Comparison of ENCODE assay signal across 14 mouse cellular contexts in the genomic region with DNA sequence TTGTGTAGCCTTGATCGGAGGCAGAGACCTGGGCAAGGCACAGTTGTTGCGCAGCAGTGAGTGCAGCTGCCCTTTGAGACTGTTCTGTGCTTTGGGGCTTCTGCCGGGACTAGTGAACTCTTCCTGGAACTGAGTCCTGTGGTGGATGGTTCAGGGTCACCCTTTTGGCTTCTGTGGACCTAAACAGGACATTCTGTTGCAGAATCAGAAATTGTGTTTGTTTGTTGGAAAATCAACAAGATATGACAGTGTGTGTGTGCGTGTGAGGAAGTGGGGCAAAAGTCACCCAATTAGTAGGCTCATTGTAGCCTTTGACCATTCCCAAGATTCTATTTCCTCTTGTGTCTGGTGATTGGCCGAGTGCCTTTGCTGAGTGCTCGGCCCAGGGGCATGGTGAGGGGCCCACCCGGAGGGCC. TPM values are rescaled to one million over a fixed set of nuclear protein-coding genes. Genes with fewer than 3 reads are reported as not detected.
DNase-seq lines count a peak whose midpoint lies in the region; ATAC-seq and TF ChIP-seq lines count a peak whose summit lies in the region.
"Had no signal": no experiment of that assay in that cellular context is flagged by ENCODE, and none has a peak within 500 bp of the region (broad histone marks: within the 10 kb centered on the region; RNA-seq: fewer than 3 reads in every experiment).

No protein-coding gene starts in this region.

- no peak for TF ChIP-seq POLR2A in testis, adult 2 months (IDR thresholded peaks at IDR 0.05; ENCODE audit: control insufficient read depth, low read depth, low read length)

- WGBS in kidney, embryonic 14.5 days: 70% methylated on average over 7 of the region's 7 CpGs
- WGBS in liver, embryonic 14.5 days (ENCODE audit: insufficient replicate concordance): 60% methylated on average over 7 of the region's 7 CpGs

- no peak overlapping the region for H3K27ac ChIP-seq in kidney, embryonic 14.5 days (ENCODE audit: low read depth, low read length)
- peak overlapping the region; percentile 9; the same call in 1 of the 2 replicates for H3K27ac ChIP-seq in testis, adult 2 months (ENCODE audit: control insufficient read depth, insufficient read depth, low read depth, low read length)
- no peak overlapping the region for H3K27ac ChIP-seq in liver, embryonic 14.5 days
- H3K27ac ChIP-seq: hindbrain, embryonic 10.5 days; midbrain, embryonic 13.5 days had no signal

- no peak for TF ChIP-seq CTCF in testis, adult 2 months (IDR thresholded peaks at IDR 0.05; ENCODE audit: control insufficient read depth, insufficient read depth, insufficient replicate concordance, low read depth, low read length)
- no peak for TF ChIP-seq CTCF in liver, embryonic 14.5 days (IDR thresholded peaks at IDR 0.05; ENCODE audit: low read depth)

- DNase-seq in kidney, adult 11 months: peak; percentile 56
- DNase-seq in testis, postnatal 14 days (ENCODE audit: low spot score): no peak
- no peak for DNase-seq in liver, embryonic 14.5 days (ENCODE audit: low read depth in 3 of 3, low spot score in 3 of 3)
- DNase-seq in embryo, embryonic 10.5 days (ENCODE audit: low spot score): no peak
- no peak for DNase-seq in thymus, postnatal 36 days
- DNase-seq: cerebellum, adult 9-10 months; lung, postnatal 10 days had no signal

- H3K4me1 ChIP-seq in kidney, embryonic 14.5 days (ENCODE audit: control insufficient read depth, insufficient read depth, low read length): no peaks in the 10 kb centered on the region
- H3K4me1 ChIP-seq in testis, adult 2 months (ENCODE audit: control insufficient read depth, insufficient read depth, low read length): 0 out of 2 replicates have a peak, but pooled peaks cover 2% of the 10 kb centered on the region
- H3K4me1 ChIP-seq in liver, embryonic 14.5 days (replicated peaks; ENCODE audit: control insufficient read depth in 2 of 2, insufficient read depth in 2 of 2, low read length in 1 of 2): peaks cover 0 to 7% of the 10 kb centered on the region in 2 experiments; a peak in 2 of 4 replicates

- H3K4me2 ChIP-seq in kidney, embryonic 14.5 days (replicated peaks; ENCODE audit: low read depth, low read length): no peak overlapping the region
- H3K4me2 ChIP-seq in liver, embryonic 14.5 days (ENCODE audit: low read depth): no peak overlapping the region
- H3K4me2 ChIP-seq: midbrain, embryonic 13.5 days had no signal

- no peaks in the 10 kb centered on the region for H3K36me3 ChIP-seq in kidney, embryonic 14.5 days (ENCODE audit: control insufficient read depth, insufficient read depth, low read length)
- H3K36me3 ChIP-seq in testis, adult 2 months (ENCODE audit: control insufficient read depth, insufficient read depth, low read length): no peaks in the 10 kb centered on the region
- no peaks in the 10 kb centered on the region for H3K36me3 ChIP-seq in liver, embryonic 14.5 days (replicated peaks; ENCODE audit: control insufficient read depth, insufficient read depth, low read depth)
- H3K36me3 ChIP-seq: G1E; hindbrain, embryonic 10.5 days; midbrain, embryonic 13.5 days had no signal

- H3K4me3 ChIP-seq in kidney, embryonic 14.5 days (ENCODE audit: low read length): no peak overlapping the region
- no peak overlapping the region for H3K4me3 ChIP-seq in testis, adult 2 months (ENCODE audit: control insufficient read depth, low read depth, low read length)
- H3K4me3 ChIP-seq in liver, embryonic 14.5 days (ENCODE audit: insufficient read depth in 1 of 2, low read depth in 2 of 2, low read length in 2 of 2): no peak overlapping the region
- H3K4me3 ChIP-seq: erythroblast, embryonic 14.5 days; hindbrain, embryonic 10.5 days; midbrain, embryonic 13.5 days had no signal

- no peak for TF ChIP-seq EP300 in liver, embryonic 14.5 days (IDR thresholded peaks at IDR 0.05; ENCODE audit: low read depth)

- H3K9ac ChIP-seq in kidney, embryonic 14.5 days (ENCODE audit: low read depth, low read length): no peak overlapping the region
- no peak overlapping the region for H3K9ac ChIP-seq in liver, embryonic 14.5 days (replicated peaks)
- H3K9ac ChIP-seq: midbrain, embryonic 13.5 days had no signal

- H3K9me3 ChIP-seq in kidney, embryonic 14.5 days (ENCODE audit: control insufficient read depth, low read length): no peaks in the 10 kb centered on the region
- H3K9me3 ChIP-seq in liver, embryonic 14.5 days (ENCODE audit: control insufficient read depth, low read length): no peaks in the 10 kb centered on the region
- H3K9me3 ChIP-seq: G1E; hindbrain, embryonic 10.5 days; midbrain, embryonic 13.5 days had no signal

- H3K27me3 ChIP-seq in kidney, embryonic 14.5 days (ENCODE audit: control insufficient read depth, insufficient read depth, low read length): 0 out of 2 replicates have a peak, but pooled peaks cover 3% of the 10 kb centered on the region
- no peaks in the 10 kb centered on the region for H3K27me3 ChIP-seq in testis, adult 2 months (ENCODE audit: control insufficient read depth, insufficient read depth, low read length)
- no peaks in the 10 kb centered on the region for H3K27me3 ChIP-seq in liver, embryonic 14.5 days (ENCODE audit: control insufficient read depth, insufficient read depth, low read length)
- H3K27me3 ChIP-seq: midbrain, embryonic 13.5 days had no signal

- ATAC-seq in kidney, embryonic 14.5 days (ENCODE audit: low FRiP score, low TSS enrichment): no peak
- ATAC-seq in liver, embryonic 14.5 days (ENCODE audit: insufficient read depth): 0 out of 2 replicates have a peak, but pooled peaks have one; percentile 21
- ATAC-seq: inflammation-experienced regulatory T-cells, adult 6 months; midbrain, embryonic 13.5 days had no signal

RNA-seq across cellular contexts. Expression of a gene that starts 45.8 kb away (rescaled TPM):
- polyA plus RNA-seq in kidney, embryonic 14.5 days (2014; fragmentation: Nextera tagmentation; extraction: Ambion mirVana): 37.1 and 73.5 TPM in 2 replicates
- 25.6 and 27.2 TPM in 2 replicates for polyA plus RNA-seq in testis, adult 2 months (2012; rRNA removed)
- polyA plus RNA-seq in liver, embryonic 14.5 days (2012; rRNA removed): 19.7 and 24.4 TPM in 2 replicates
- polyA plus RNA-seq in liver, embryonic 14.5 days (2014; fragmentation: Nextera tagmentation; extraction: Ambion mirVana): 23.6 and 27.4 TPM in 2 replicates

RNA-seq across cellular contexts. Expression of a gene that starts 53.3 kb away (rescaled TPM):
- polyA plus RNA-seq in kidney, embryonic 14.5 days (2014; fragmentation: Nextera tagmentation; extraction: Ambion mirVana): 134 and 147 TPM in 2 replicates
- polyA plus RNA-seq in testis, adult 2 months (2012; rRNA removed): 109 and 119 TPM in 2 replicates
- 7.4 and 9.5 TPM in 2 replicates for polyA plus RNA-seq in liver, embryonic 14.5 days (2012; rRNA removed)
- 24.4 and 27.2 TPM in 2 replicates for polyA plus RNA-seq in liver, embryonic 14.5 days (2014; fragmentation: Nextera tagmentation; extraction: Ambion mirVana)
